Mouse (Mus musculus) liver, embryonic 11.5 days (tissue): Measurements from ENCODE around the gene Meox1. TPM values are rescaled to one million over a fixed set of nuclear protein-coding genes. Genes with fewer than 3 reads are reported as not detected.

Source experiments
- ATAC-seq: fragments of 200-750 bp; cut with Nextera tagmentation; replicated peaks from 2 replicates; pipeline ENCODE4 v1.8.0; 2017; ENCODE audit warnings: moderate number of reproducible peaks, mild to moderate bottlenecking, moderate TSS enrichment, moderate library complexity; ENCODE audit not compliant: low FRiP score
- DNase-seq: peaks from one replicate; pipeline ENCODE4 v3.0.0-alpha.2; 2017; ENCODE audit warnings: low spot score
- H3K27ac ChIP-seq: fragments of 300-500 bp; sonication (generic); 2 replicates; pipeline ENCODE4 v1.5.1; 2014; ENCODE audit warnings: mild to moderate bottlenecking, low read depth, low read length, control low read depth
- H3K27me3 ChIP-seq: fragments of 300-500 bp; sonication (generic); replicated peaks from 2 replicates; pipeline ENCODE4 v1.6.1; 2014; ENCODE audit warnings: low read length, mixed read lengths; ENCODE audit not compliant: control insufficient read depth, insufficient read depth
- H3K36me3 ChIP-seq: fragments of 300-500 bp; sonication (generic); 2 replicates; pipeline ENCODE4 v1.6.1; 2014; ENCODE audit warnings: mild to moderate bottlenecking, low read length, moderate library complexity, mixed read lengths; ENCODE audit not compliant: control insufficient read depth, insufficient read depth
- H3K4me1 ChIP-seq: fragments of 300-500 bp; sonication (generic); replicated peaks from 2 replicates; pipeline ENCODE4 v1.6.1; 2014; ENCODE audit warnings: low read length, mixed read lengths; ENCODE audit not compliant: control insufficient read depth, insufficient read depth
- H3K4me2 ChIP-seq: fragments of 300-500 bp; sonication (generic); 2 replicates; pipeline ENCODE4 v1.6.1; 2014; ENCODE audit warnings: mild to moderate bottlenecking, control low read depth, moderate library complexity
- H3K4me3 ChIP-seq: fragments of 300-500 bp; sonication (generic); 2 replicates; pipeline ENCODE4 v1.5.1; 2014; ENCODE audit warnings: low read depth, low read length, control low read depth
- H3K9ac ChIP-seq: fragments of 300-500 bp; sonication (generic); 2 replicates; pipeline ENCODE4 v1.6.1; 2014; ENCODE audit warnings: low read depth, low read length, control low read depth
- H3K9me3 ChIP-seq: fragments of 300-500 bp; sonication (generic); 2 replicates; pipeline ENCODE4 v1.6.1; 2016; ENCODE audit warnings: low read length, inconsistent platforms, mixed read lengths; ENCODE audit not compliant: control insufficient read depth
- WGBS: fragments of 180-500 bp; shearing (Covaris S2); extraction: QIAGEN DNeasy Blood & Tissue Kit; methylation state at CpG from one replicate; pipeline ENCODE4 v1.1.7; 2014; 5-methylcytosine and 5-hydroxymethylcytosine counted together
- polyA plus RNA-seq: library from polyadenylated mRNA; unstranded; fragments of >200 nt; fragmentation: Nextera tagmentation; extraction: Ambion mirVana; gene quantifications from 2 replicates; pipeline ENCODE4 v1.2.1, GENCODE M21; 2014

The Meox1 gene
- polyA plus RNA-seq, 1 experiment from 2014 or later = 2.8 TPM

- Histone ChIP-seq H3K36me3 (no peaks in the 10 kb centered on the region), H3K9ac (no peak overlapping the region), H3K4me1 (peaks cover 18% of the 10 kb centered on the region), H3K4me2 (peak overlapping the region; percentile 46; the same call in 1 of the 2 replicates), H3K9me3 (no peaks in the 10 kb centered on the region), H3K27ac (no peak overlapping the region), H3K4me3 (no peak overlapping the region; the same call in 1 of the 2 replicates), H3K27me3 (peaks cover 82% of the 10 kb centered on the region)
- DNase-seq (no peak), ATAC-seq (no peak)
- WGBS = 5% methylated on average over 13 of the region's 13 CpGs
Measured at GRCm38 (mm10) chr11:101889781-101890180, 4.4 kb downstream of the Meox1 start.

- H3K27me3 ChIP-seq = peaks cover 72% of the 10 kb centered on the region
- H3K4me2 ChIP-seq = no peak overlapping the region
- peaks cover 18% of the 10 kb centered on the region for H3K4me1 ChIP-seq
- H3K9me3 ChIP-seq = no peaks in the 10 kb centered on the region
- no peaks in the 10 kb centered on the region for H3K36me3 ChIP-seq
- no peak overlapping the region for H3K4me3 ChIP-seq
- H3K27ac ChIP-seq = no peak overlapping the region
- DNase-seq (no peak), ATAC-seq (no peak)
- 56% methylated on average over 6 of the region's 6 CpGs for WGBS
- no peak overlapping the region for H3K9ac ChIP-seq
Measured at GRCm38 (mm10) chr11:101888820-101889219, 5.4 kb downstream of the Meox1 start.

GRCm38 (mm10) chr11:101886436-101886835, 7.7 kb downstream of the Meox1 start:
- no peak overlapping the region for H3K4me3 ChIP-seq
- H3K4me1 ChIP-seq = peaks cover 20% of the 10 kb centered on the region
- peaks cover 70% of the 10 kb centered on the region for H3K27me3 ChIP-seq
- H3K4me2 ChIP-seq = no peak overlapping the region
- no peak for DNase-seq
- H3K9me3 ChIP-seq = no peaks in the 10 kb centered on the region
- no peak overlapping the region; the same call in 1 of the 2 replicates for H3K27ac ChIP-seq
- H3K36me3 ChIP-seq = no peaks in the 10 kb centered on the region
- WGBS = 68% methylated on average over 12 of the region's 12 CpGs
- no peak overlapping the region for H3K9ac ChIP-seq
- no peak for ATAC-seq

- no peaks in the 10 kb centered on the region for H3K36me3 ChIP-seq
- no peak overlapping the region for H3K9ac ChIP-seq
- no peak overlapping the region for H3K4me3 ChIP-seq
- WGBS = 38% methylated on average over 6 of the region's 6 CpGs
- H3K4me2 ChIP-seq = no peak overlapping the region
- no peak for ATAC-seq
- H3K4me1 ChIP-seq = peaks cover 23% of the 10 kb centered on the region
- H3K9me3 ChIP-seq = no peaks in the 10 kb centered on the region
- DNase-seq = no peak
- no peak overlapping the region for H3K27ac ChIP-seq
- H3K27me3 ChIP-seq = peaks cover 70% of the 10 kb centered on the region
Measured at GRCm38 (mm10) chr11:101885881-101886319, 8.3 kb downstream of the Meox1 start.

GRCm38 (mm10) chr11:101885232-101885631, 8.9 kb downstream of the Meox1 start:
- Histone ChIP-seq H3K27me3 (peaks cover 69% of the 10 kb centered on the region), H3K4me2 (no peak overlapping the region), H3K9ac (no peak overlapping the region), H3K4me1 (peaks cover 23% of the 10 kb centered on the region), H3K27ac (no peak overlapping the region), H3K4me3 (no peak overlapping the region), H3K9me3 (no peaks in the 10 kb centered on the region), H3K36me3 (no peaks in the 10 kb centered on the region)
- DNase-seq (no peak), ATAC-seq (no peak)
- 6% methylated on average over 6 of the region's 6 CpGs for WGBS

- 60% methylated on average over 2 of the region's 2 CpGs for WGBS
- DNase-seq (no peak), ATAC-seq (no peak)
- Histone ChIP-seq H3K4me1 (peaks cover 22% of the 10 kb centered on the region), H3K27me3 (peaks cover 57% of the 10 kb centered on the region), H3K4me2 (no peak overlapping the region), H3K27ac (no peak overlapping the region), H3K4me3 (no peak overlapping the region), H3K36me3 (no peaks in the 10 kb centered on the region), H3K9me3 (no peaks in the 10 kb centered on the region), H3K9ac (no peak overlapping the region)
Measured at GRCm38 (mm10) chr11:101883911-101884310, 10.3 kb downstream of the Meox1 start.

- Histone ChIP-seq H3K9ac (no peak overlapping the region), H3K36me3 (no peaks in the 10 kb centered on the region), H3K27ac (no peak overlapping the region), H3K4me2 (no peak overlapping the region), H3K9me3 (no peaks in the 10 kb centered on the region), H3K4me3 (no peak overlapping the region), H3K27me3 (peaks cover 54% of the 10 kb centered on the region), H3K4me1 (peaks cover 27% of the 10 kb centered on the region)
- WGBS = 72% methylated on average over 11 of the region's 11 CpGs
- DNase-seq (no peak), ATAC-seq (no peak)
Measured at GRCm38 (mm10) chr11:101882500-101883290, 11.5 kb downstream of the Meox1 start.

- DNase-seq (peak; percentile 51), ATAC-seq (no peak)
- Histone ChIP-seq H3K9me3 (no peaks in the 10 kb centered on the region), H3K27ac (0 out of 2 replicates have a peak overlapping the region, but pooled peaks have one; percentile 32), H3K4me2 (peak overlapping the region; percentile 61), H3K36me3 (no peaks in the 10 kb centered on the region), H3K9ac (peak overlapping the region; percentile 43; the same call in 1 of the 2 replicates), H3K4me3 (peak overlapping the region; percentile 11; the same call in 1 of the 2 replicates), H3K4me1 (peaks cover 23% of the 10 kb centered on the region), H3K27me3 (peaks cover 48% of the 10 kb centered on the region)
- WGBS = 6% methylated on average over 24 of the region's 24 CpGs
Measured at GRCm38 (mm10) chr11:101881604-101882071, 12.5 kb downstream of the Meox1 start.
